Mouse (Mus musculus): ENCODE data around the gene Gm8922. TPM values are rescaled to one million over a fixed set of nuclear protein-coding genes. Genes with fewer than 3 reads are reported as not detected.
"Not testable (repeated sequence)": the region's sequence is repeated elsewhere in the genome, so short reads cannot be mapped to it uniquely, and the experiment has no call there.

The Gm8922 gene
- polyA plus RNA-seq (2015; fragmentation: Nextera tagmentation; extraction: Ambion mirVana): 2.0 and 4.7 TPM in 2 replicates

- not testable (repeated sequence) for H3K27ac ChIP-seq (replicated peaks); H3K9ac ChIP-seq; H3K4me3 ChIP-seq; ATAC-seq (ENCODE audit: low read depth); H3K4me1 ChIP-seq (replicated peaks); H3K27me3 ChIP-seq; H3K9me3 ChIP-seq; H3K36me3 ChIP-seq; H3K4me2 ChIP-seq
- WGBS: no CpG with 5 or more reads among the region's 2 CpGs
These were observed at the start of gene Gm8922 for GRCm38 (mm10) chr5:11681659-11682058. Gene Gm8922, plus strand, starts transcription at chr5:11681959.

Other genes starting within 250 kb of the Gm8922 start
- 0.35 TPM in 1 of 2 replicates, not detected in the other for gene Gm8906, start 179.3 kb upstream of the Gm8922 start, polyA plus RNA-seq (2015; fragmentation: Nextera tagmentation; extraction: Ambion mirVana)
- not detected in 2 replicates for gene Gm6460, start 87.0 kb upstream of the Gm8922 start, polyA plus RNA-seq (2015; fragmentation: Nextera tagmentation; extraction: Ambion mirVana)
- not detected in 2 replicates for gene Gm8926, start 88.6 kb downstream of the Gm8922 start, polyA plus RNA-seq (2015; fragmentation: Nextera tagmentation; extraction: Ambion mirVana)
- gene Gm6465, start 163.6 kb downstream of the Gm8922 start, polyA plus RNA-seq (2015; fragmentation: Nextera tagmentation; extraction: Ambion mirVana): 0.31 TPM in 1 of 2 replicates, not detected in the other
- gene 4933402N22Rik, start 236.1 kb downstream of the Gm8922 start, polyA plus RNA-seq (2015; fragmentation: Nextera tagmentation; extraction: Ambion mirVana): not detected in 2 replicates

All from neural tube, embryonic 13.5 days (tissue).